Mouse (Mus musculus) C2C12 (cell line): ENCODE data around the gene Slc41a2.

Experiments
- CTCF ChIP-seq: IDR thresholded peaks from one replicate; pipeline ENCODE4 v1.5.1; 2011; ENCODE audit not compliant: control insufficient read depth, insufficient read depth, insufficient read length
- MAX ChIP-seq: IDR thresholded peaks from one replicate; pipeline ENCODE4 v1.6.1; 2011; ENCODE audit warnings: mild to moderate bottlenecking, control low read depth
- MYOD1 ChIP-seq: IDR thresholded peaks from one replicate; pipeline ENCODE4 v1.6.1; 2011; ENCODE audit warnings: low read depth; ENCODE audit not compliant: control insufficient read depth, insufficient read length
- USF1 ChIP-seq: IDR thresholded peaks from one replicate; pipeline ENCODE4 v1.6.1; 2011; ENCODE audit warnings: low read depth, mild to moderate bottlenecking, control low read depth, moderate library complexity

- TF ChIP-seq CTCF: no peak
- TF ChIP-seq MYOD1: no peak
- TF ChIP-seq USF1: no peak
- no peak for TF ChIP-seq MAX
These were observed 13.0 kb upstream of the Slc41a2 start for GRCm38 (mm10) chr10:83350689-83351088.
